ENCODE assay signal across 21 mouse cellular contexts in genomic region chr7:24533031-24533571, GRCm38 (mm10). TPM values are rescaled to one million over a fixed set of nuclear protein-coding genes. Genes with fewer than 3 reads are reported as not detected.
A peak's percentile ranks its signal among the peaks of the same experiment; 100 is the strongest.
DNase-seq lines count a peak whose midpoint lies in the region; ATAC-seq and TF ChIP-seq lines count a peak whose summit lies in the region.
"Had no signal": no experiment of that assay in that cellular context is flagged by ENCODE, and none has a peak within 500 bp of the region (broad histone marks: within the 10 kb centered on the region; RNA-seq: fewer than 3 reads in every experiment).

No protein-coding gene starts in this region.

- no peak for TF ChIP-seq POLR2A in CH12.LX (IDR thresholded peaks at IDR 0.05; ENCODE audit: low read depth, low read length)

- H3K9me3 ChIP-seq in forebrain, embryonic 13.5 days (replicated peaks), result no peaks in the 10 kb centered on the region
- H3K9me3 ChIP-seq in forebrain, embryonic 15.5 days, result no peaks in the 10 kb centered on the region
- H3K9me3 ChIP-seq in CH12.LX (replicated peaks; ENCODE audit: low read length), result no peaks in the 10 kb centered on the region
- no peaks in the 10 kb centered on the region for H3K9me3 ChIP-seq in embryonic facial prominence, embryonic 10.5 days
- H3K9me3 ChIP-seq in limb, embryonic 13.5 days, result no peaks in the 10 kb centered on the region
- H3K9me3 ChIP-seq: limb, embryonic 12.5 days had no signal

- 63% methylated on average over 28 of the region's 28 CpGs for WGBS in forebrain, embryonic 13.5 days
- 60% methylated on average over 28 of the region's 28 CpGs for WGBS in forebrain, embryonic 15.5 days
- 55% methylated on average over 28 of the region's 28 CpGs for WGBS in embryonic facial prominence, embryonic 10.5 days
- WGBS in limb, embryonic 13.5 days, result 74% methylated on average over 28 of the region's 28 CpGs

- peaks cover 50% of the 10 kb centered on the region for H3K4me1 ChIP-seq in forebrain, embryonic 13.5 days
- H3K4me1 ChIP-seq in forebrain, embryonic 15.5 days, result peaks cover 47% of the 10 kb centered on the region
- H3K4me1 ChIP-seq in CH12.LX (ENCODE audit: control insufficient read depth in 1 of 2, insufficient read depth in 2 of 2), result peaks cover 5 to 48% of the 10 kb centered on the region in 2 experiments
- H3K4me1 ChIP-seq in embryonic facial prominence, embryonic 10.5 days, result peaks cover 40% of the 10 kb centered on the region
- peaks cover 39% of the 10 kb centered on the region for H3K4me1 ChIP-seq in limb, embryonic 13.5 days

- intact Hi-C loops in heart, postnatal 25 days (cut with DNase I), result loop anchor here (5.0 kb wide), 1 partner anchor 129 kb away; no protein-coding TSS in a partner anchor

- dilution Hi-C loops in CH12.LX (cut with MboI; ENCODE audit: extremely low pct_ligation_motif_present, extremely low pct_unique_long_range_greater_than_20kb, low sequenced_read_pairs), result no loop called here

- peaks cover 15% of the 10 kb centered on the region for H3K27me3 ChIP-seq in forebrain, embryonic 13.5 days
- H3K27me3 ChIP-seq in forebrain, embryonic 15.5 days, result no peaks in the 10 kb centered on the region
- H3K27me3 ChIP-seq in CH12.LX (replicated peaks), result no peaks in the 10 kb centered on the region
- peaks cover 38% of the 10 kb centered on the region for H3K27me3 ChIP-seq in embryonic facial prominence, embryonic 10.5 days (replicated peaks; ENCODE audit: low read depth, poor library complexity, severe bottlenecking)
- H3K27me3 ChIP-seq in limb, embryonic 13.5 days, result peaks cover 15% of the 10 kb centered on the region

- no peak overlapping the region for H3K27ac ChIP-seq in forebrain, embryonic 13.5 days
- no peak overlapping the region for H3K27ac ChIP-seq in forebrain, embryonic 15.5 days (replicated peaks)
- H3K27ac ChIP-seq in CH12.LX (ENCODE audit: insufficient read depth, low read depth), result no peak overlapping the region
- no peak overlapping the region for H3K27ac ChIP-seq in embryonic facial prominence, embryonic 10.5 days (replicated peaks)
- no peak overlapping the region for H3K27ac ChIP-seq in limb, embryonic 13.5 days
- H3K27ac ChIP-seq: heart, adult 2 months; limb, embryonic 12.5 days; macrophage; stomach, postnatal 0 days had no signal

- H3K36me3 ChIP-seq in forebrain, embryonic 13.5 days (ENCODE audit: poor library complexity, severe bottlenecking), result peaks cover 38% of the 10 kb centered on the region
- H3K36me3 ChIP-seq in forebrain, embryonic 15.5 days, result peaks cover 33% of the 10 kb centered on the region
- peaks cover 20 to 37% of the 10 kb centered on the region in 2 experiments for H3K36me3 ChIP-seq in CH12.LX (replicated peaks in 1 of 2; ENCODE audit: control insufficient read depth in 1 of 2, insufficient read depth in 1 of 2, low read length in 1 of 2)
- H3K36me3 ChIP-seq in embryonic facial prominence, embryonic 10.5 days (replicated peaks), result peaks cover 41% of the 10 kb centered on the region
- peaks cover 39% of the 10 kb centered on the region for H3K36me3 ChIP-seq in limb, embryonic 13.5 days

- TF ChIP-seq CTCF in CH12.LX (conservative IDR thresholded peaks at IDR 0.05 in 1 of 2, IDR thresholded peaks at IDR 0.05 in 1 of 2; ENCODE audit: low read depth in 2 of 2, low read length in 2 of 2), result no peak

- in situ Hi-C loops in CH12.LX (cut with MboI; ENCODE audit: low pct_ligation_motif_present, low pct_unique_long_range_greater_than_20kb, low sequenced_read_pairs), result loop anchor here (5.0 to 10.0 kb wide), 3 partner anchors 34 to 112 kb away; no protein-coding TSS in a partner anchor

- no peak for DNase-seq in CH12.LX (ENCODE audit: extremely low read depth)
- DNase-seq in embryonic facial prominence, embryonic 10.5 days (ENCODE audit: low spot score), result peak; percentile 26
- no peak for DNase-seq in urinary bladder, postnatal 4 days (ENCODE audit: low spot score in 2 of 2)
- DNase-seq in cerebellum, adult 18-20 months, result no peak
- no peak for DNase-seq in heart, postnatal 25 days (ENCODE audit: low spot score)
- DNase-seq: heart, adult 2 months; heart, postnatal 14 days; layer of hippocampus, postnatal 36 days; thymus, postnatal 25 days had no signal

- no peak for TF ChIP-seq EP300 in CH12.LX (IDR thresholded peaks at IDR 0.05; ENCODE audit: low read length)

- TF ChIP-seq RAD21 in CH12.LX (IDR thresholded peaks at IDR 0.05; ENCODE audit: low read depth, low read length), result no peak

- peaks cover 4% of the 10 kb centered on the region; the same call in 1 of the 2 replicates for H3K79me2 ChIP-seq in CH12.LX (replicated peaks; ENCODE audit: control insufficient read depth, extremely low read depth, insufficient read depth, poor library complexity, severe bottlenecking)

- ATAC-seq in forebrain, embryonic 13.5 days, result no peak
- ATAC-seq in forebrain, embryonic 15.5 days (replicated peaks), result no peak
- ATAC-seq in limb, embryonic 13.5 days (ENCODE audit: low FRiP score, low read depth), result no peak
- ATAC-seq: intestine, embryonic 16.5 days had no signal

- peak overlapping the region; percentile 12; the same call in 1 of the 2 replicates for H3K4me3 ChIP-seq in forebrain, embryonic 13.5 days
- H3K4me3 ChIP-seq in forebrain, embryonic 15.5 days, result no peak overlapping the region
- no peak overlapping the region for H3K4me3 ChIP-seq in CH12.LX (replicated peaks in 1 of 3; ENCODE audit: low read depth in 2 of 3, low read length in 2 of 3, poor library complexity in 1 of 3)
- H3K4me3 ChIP-seq in embryonic facial prominence, embryonic 10.5 days, result peak overlapping the region; percentile 39
- H3K4me3 ChIP-seq in limb, embryonic 13.5 days, result 0 out of 2 replicates have a peak overlapping the region, but pooled peaks have one; percentile 14
- H3K4me3 ChIP-seq: heart, adult 2 months had no signal

- H3K4me2 ChIP-seq in forebrain, embryonic 13.5 days, result peak overlapping the region; percentile 47; the same call in 1 of the 2 replicates
- no peak overlapping the region for H3K4me2 ChIP-seq in forebrain, embryonic 15.5 days (replicated peaks)
- no peak overlapping the region for H3K4me2 ChIP-seq in CH12.LX (ENCODE audit: insufficient read depth, low read depth, poor library complexity, severe bottlenecking)
- H3K4me2 ChIP-seq in limb, embryonic 13.5 days (replicated peaks), result no peak overlapping the region

- 0 out of 2 replicates have a peak overlapping the region, but pooled peaks have one; percentile 18 for H3K9ac ChIP-seq in forebrain, embryonic 13.5 days
- no peak overlapping the region for H3K9ac ChIP-seq in forebrain, embryonic 15.5 days (replicated peaks)
- H3K9ac ChIP-seq in CH12.LX (ENCODE audit: insufficient read depth, low read depth), result no peak overlapping the region
- no peak overlapping the region for H3K9ac ChIP-seq in limb, embryonic 13.5 days

RNA-seq across cellular contexts. Expression of gene Irgq, which starts 2.6 kb away (rescaled TPM):
- polyA plus RNA-seq in forebrain, embryonic 13.5 days (2015; fragmentation: Nextera tagmentation; extraction: Ambion mirVana), result 15.1 and 17.4 TPM in 2 replicates
- polyA plus RNA-seq in forebrain, embryonic 15.5 days (2015; fragmentation: Nextera tagmentation; extraction: Ambion mirVana), result 29.3 and 29.5 TPM in 2 replicates
- 8.7 and 10.1 TPM in 2 replicates for total RNA-seq in CH12.LX (2012; rRNA removed)
- 4.6 and 5.1 TPM in 2 replicates for total RNA-seq in CH12.LX (2014; rRNA removed)
- polyA plus RNA-seq in CH12.LX (2012; ENCODE audit: insufficient read length, low read depth), result 8.6 and 9.9 TPM in 2 replicates
- polyA plus RNA-seq in embryonic facial prominence, embryonic 10.5 days (2016; fragmentation: Nextera tagmentation; extraction: Ambion mirVana), result 8.2 and 8.9 TPM in 2 replicates
- 6.8 and 8.1 TPM in 2 replicates for polyA plus RNA-seq in limb, embryonic 13.5 days (2015; fragmentation: Nextera tagmentation; extraction: Ambion mirVana)
- total RNA-seq in heart, postnatal 25 days (2021), result 10 to 100 TPM; 15.7 to 18.2 TPM

RNA-seq across cellular contexts. Expression of gene Pinlyp, which starts 12.8 kb away (rescaled TPM):
- polyA plus RNA-seq in forebrain, embryonic 13.5 days (2015; fragmentation: Nextera tagmentation; extraction: Ambion mirVana), result not detected in 2 replicates
- polyA plus RNA-seq in forebrain, embryonic 15.5 days (2015; fragmentation: Nextera tagmentation; extraction: Ambion mirVana), result 0.52 TPM in 1 of 2 replicates, not detected in the other
- total RNA-seq in CH12.LX (2012; rRNA removed) (6.1 and 6.4 TPM in 2 replicates), CH12.LX (2014; rRNA removed) (11.9 and 17.3 TPM in 2 replicates)
- 6.6 and 7.4 TPM in 2 replicates for polyA plus RNA-seq in CH12.LX (2012; ENCODE audit: insufficient read length, low read depth)
- polyA plus RNA-seq in embryonic facial prominence, embryonic 10.5 days (2016; fragmentation: Nextera tagmentation; extraction: Ambion mirVana), result not detected in 2 replicates
- polyA plus RNA-seq in limb, embryonic 13.5 days (2015; fragmentation: Nextera tagmentation; extraction: Ambion mirVana), result not detected in 2 replicates
- not detected for total RNA-seq in heart, postnatal 25 days (2021)
- total RNA-seq: common myeloid progenitor, adult 5-6 weeks; gastrocnemius, adult 18-20 months; heart, adult 2 months; heart, postnatal 14 days; layer of hippocampus, postnatal 36 days had no signal
- polyA plus RNA-seq: heart, adult 2 months; large intestine, adult 2 months; limb, embryonic 12.5 days; liver, embryonic 16.5 days; macrophage; small intestine, adult 2 months had no signal

RNA-seq across cellular contexts. Expression of gene Xrcc1, which starts 13.0 kb away (rescaled TPM):
- 89.6 and 99.1 TPM in 2 replicates for polyA plus RNA-seq in forebrain, embryonic 13.5 days (2015; fragmentation: Nextera tagmentation; extraction: Ambion mirVana)
- polyA plus RNA-seq in forebrain, embryonic 15.5 days (2015; fragmentation: Nextera tagmentation; extraction: Ambion mirVana), result 69.8 and 79.5 TPM in 2 replicates
- total RNA-seq in CH12.LX (2012; rRNA removed) (128 and 136 TPM in 2 replicates), CH12.LX (2014; rRNA removed) (81.7 and 86.3 TPM in 2 replicates)
- 148 and 162 TPM in 2 replicates for polyA plus RNA-seq in CH12.LX (2012; ENCODE audit: insufficient read length, low read depth)
- polyA plus RNA-seq in embryonic facial prominence, embryonic 10.5 days (2016; fragmentation: Nextera tagmentation; extraction: Ambion mirVana), result 169 TPM in 2 replicates
- polyA plus RNA-seq in limb, embryonic 13.5 days (2015; fragmentation: Nextera tagmentation; extraction: Ambion mirVana), result 125 and 131 TPM in 2 replicates
- 10 to 100 TPM; 27.8 to 27.9 TPM for total RNA-seq in heart, postnatal 25 days (2021)

RNA-seq across cellular contexts. Expression of gene AC161166.1, which starts 20.8 kb away (rescaled TPM):
- polyA plus RNA-seq in forebrain, embryonic 13.5 days (2015; fragmentation: Nextera tagmentation; extraction: Ambion mirVana), result 0.97 and 1.1 TPM in 2 replicates
- polyA plus RNA-seq in forebrain, embryonic 15.5 days (2015; fragmentation: Nextera tagmentation; extraction: Ambion mirVana), result 1.5 and 1.7 TPM in 2 replicates
- total RNA-seq in CH12.LX (2012; rRNA removed) (0.08 and 0.17 TPM in 2 replicates), CH12.LX (2014; rRNA removed) (not detected in 2 replicates)
- 0.26 TPM in 1 of 2 replicates, not detected in the other for polyA plus RNA-seq in CH12.LX (2012; ENCODE audit: insufficient read length, low read depth)
- polyA plus RNA-seq in embryonic facial prominence, embryonic 10.5 days (2016; fragmentation: Nextera tagmentation; extraction: Ambion mirVana), result 1.2 TPM in 2 replicates
- polyA plus RNA-seq in limb, embryonic 13.5 days (2015; fragmentation: Nextera tagmentation; extraction: Ambion mirVana), result 0.42 and 0.66 TPM in 2 replicates
- total RNA-seq in heart, postnatal 25 days (2021), result not detected
- total RNA-seq: common myeloid progenitor, adult 5-6 weeks; gastrocnemius, adult 18-20 months; heart, adult 2 months; heart, postnatal 14 days; layer of hippocampus, postnatal 36 days had no signal
- polyA plus RNA-seq: large intestine, adult 2 months; liver, embryonic 16.5 days; macrophage; small intestine, adult 2 months had no signal

RNA-seq across cellular contexts. Expression of gene Zfp428, which starts 26.3 kb away (rescaled TPM):
- polyA plus RNA-seq in forebrain, embryonic 13.5 days (2015; fragmentation: Nextera tagmentation; extraction: Ambion mirVana), result 214 and 220 TPM in 2 replicates
- polyA plus RNA-seq in forebrain, embryonic 15.5 days (2015; fragmentation: Nextera tagmentation; extraction: Ambion mirVana), result 296 and 306 TPM in 2 replicates
- 11.1 and 14.1 TPM in 2 replicates for total RNA-seq in CH12.LX (2012; rRNA removed)
- 16.0 and 20.4 TPM in 2 replicates for total RNA-seq in CH12.LX (2014; rRNA removed)
- polyA plus RNA-seq in CH12.LX (2012; ENCODE audit: insufficient read length, low read depth), result 14.3 and 15.1 TPM in 2 replicates
- 100.0 and 110 TPM in 2 replicates for polyA plus RNA-seq in embryonic facial prominence, embryonic 10.5 days (2016; fragmentation: Nextera tagmentation; extraction: Ambion mirVana)
- polyA plus RNA-seq in limb, embryonic 13.5 days (2015; fragmentation: Nextera tagmentation; extraction: Ambion mirVana), result 64.2 and 68.3 TPM in 2 replicates
- 10 to 100 TPM; 15.1 to 15.6 TPM for total RNA-seq in heart, postnatal 25 days (2021)

Comparison
In these comparisons a context has a peak if more than half of its experiments do, and no peak if none do; other contexts are left out.
1. H3K4me3 ChIP-seq: peak in forebrain, embryonic 13.5 days (single experiment), embryonic facial prominence, embryonic 10.5 days (single experiment) and limb, embryonic 13.5 days (single experiment); none in forebrain, embryonic 15.5 days (single experiment) and CH12.LX (0 of 3).